Mouse (Mus musculus): Measurements from ENCODE around the gene Pros1. TPM values are rescaled to one million over a fixed set of nuclear protein-coding genes. Genes with fewer than 3 reads are reported as not detected.

The Pros1 gene
- total RNA-seq, 2 experiments from 2014 or later, result 8.4 to 8.5 TPM

GRCm38 (mm10) chr16:62971673-62972332 is 117.7 kb downstream of the Pros1 start:
- DNase-seq (ENCODE audit: extremely low spot score in 1 of 2, low spot score in 2 of 2), result no peak
- intact Hi-C loops (cut with DNase I), result no loop called here

- DNase-seq (ENCODE audit: extremely low spot score in 1 of 2, low spot score in 2 of 2), result peak in 1 of 2 experiments; percentile 22
- intact Hi-C loops (cut with DNase I), result no loop called here
These were observed 120.8 kb downstream of the Pros1 start for GRCm38 (mm10) chr16:62974926-62975325.

Small RNAs within 50 kb of the gene (microRNA-seq; reads per million reads assigned to microRNA genes)
- not detected for gene Gm25986

Other genes starting within 250 kb of the Pros1 start
- gene Nsun3, start 67.5 kb upstream of the Pros1 start, total RNA-seq (2021), result 10 to 100 TPM in 1 of 2 experiments, 1 to 10 TPM in 1; 9.9 to 16.0 TPM
- gene Stx19, start 39.6 kb upstream of the Pros1 start, total RNA-seq (2021), result not detected
- gene Arl13b, start 7.3 kb upstream of the Pros1 start, total RNA-seq (2021), result 10 to 100 TPM in 1 of 2 experiments, 1 to 10 TPM in 1; 9.4 to 12.6 TPM